Mouse (Mus musculus): ENCODE measurements at regions not wholly inside any gene's neighbourhood (a gene's known extent, or its start where the extent isn't known, plus 50 kb on each side); places are given as distances from the start of the nearest gene placed in this dataset.
A peak's percentile ranks its signal among the peaks of the same experiment; 100 is the strongest.

DNA sequence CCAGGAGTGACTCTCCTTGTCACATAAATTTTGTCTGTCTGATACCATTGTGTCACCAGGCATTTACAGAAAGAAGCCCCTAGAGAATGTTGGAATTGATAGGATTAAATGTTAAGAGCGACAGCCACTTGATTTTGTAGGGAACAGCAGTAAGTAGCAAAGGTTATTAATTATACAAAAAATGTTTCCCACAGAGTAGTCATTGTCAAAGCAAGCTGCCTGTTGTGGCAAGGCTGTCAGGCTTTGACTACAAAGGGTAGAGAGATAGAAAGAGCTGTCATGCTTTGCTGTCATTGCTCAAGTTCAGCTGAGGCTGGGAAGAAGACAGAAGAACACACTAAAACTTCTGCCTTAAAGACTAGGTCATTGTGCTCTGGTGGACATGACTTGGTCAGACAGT lies 193.8 kb downstream of the Gm7361 start:
- H3K4me1 ChIP-seq (replicated peaks; ENCODE audit: control insufficient read depth, insufficient read depth, low read length), result no peaks in the 10 kb centered on the region
- no peak overlapping the region for H3K27ac ChIP-seq (ENCODE audit: low read depth, low read length)
- ATAC-seq (replicated peaks; ENCODE audit: low FRiP score) (no peak), DNase-seq (ENCODE audit: low spot score) (no peak)
- no peak overlapping the region for H3K4me3 ChIP-seq (ENCODE audit: low read depth, low read length)
- H3K9ac ChIP-seq (ENCODE audit: low read length), result no peak overlapping the region
- no peaks in the 10 kb centered on the region for H3K36me3 ChIP-seq (ENCODE audit: control insufficient read depth, insufficient read depth, low read length)
- H3K4me2 ChIP-seq (ENCODE audit: low read depth, low read length, severe bottlenecking), result no peak overlapping the region
- no peaks in the 10 kb centered on the region for H3K9me3 ChIP-seq (ENCODE audit: control insufficient read depth, low read length)
- 51% methylated on average over 1 of the region's 1 CpGs for WGBS
- H3K27me3 ChIP-seq (ENCODE audit: control insufficient read depth, insufficient read depth, low read length), result no peaks in the 10 kb centered on the region

DNA sequence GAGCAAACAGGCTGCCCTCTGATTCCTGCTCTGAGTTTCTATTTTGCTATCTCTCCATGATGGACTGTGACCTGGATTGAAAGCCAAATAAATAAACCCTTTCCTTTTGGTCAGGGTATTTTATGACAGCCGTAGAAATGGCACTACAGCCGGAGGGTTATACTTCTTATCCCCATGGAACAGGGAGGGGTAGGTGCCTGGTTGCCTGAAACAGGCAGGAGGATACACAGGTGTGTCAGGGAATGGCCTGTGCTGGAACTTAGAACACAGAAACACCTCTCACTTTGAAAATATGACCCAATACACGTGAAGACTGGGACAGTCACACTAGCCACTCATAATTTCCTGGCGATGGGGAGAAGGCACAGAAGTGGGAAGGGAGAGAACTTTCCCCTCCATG lies 200.1 kb downstream of the Gm7361 start:
- H3K9me3 ChIP-seq (ENCODE audit: control insufficient read depth, low read length), result no peaks in the 10 kb centered on the region
- H3K36me3 ChIP-seq (ENCODE audit: control insufficient read depth, insufficient read depth, low read length), result no peaks in the 10 kb centered on the region

DNA sequence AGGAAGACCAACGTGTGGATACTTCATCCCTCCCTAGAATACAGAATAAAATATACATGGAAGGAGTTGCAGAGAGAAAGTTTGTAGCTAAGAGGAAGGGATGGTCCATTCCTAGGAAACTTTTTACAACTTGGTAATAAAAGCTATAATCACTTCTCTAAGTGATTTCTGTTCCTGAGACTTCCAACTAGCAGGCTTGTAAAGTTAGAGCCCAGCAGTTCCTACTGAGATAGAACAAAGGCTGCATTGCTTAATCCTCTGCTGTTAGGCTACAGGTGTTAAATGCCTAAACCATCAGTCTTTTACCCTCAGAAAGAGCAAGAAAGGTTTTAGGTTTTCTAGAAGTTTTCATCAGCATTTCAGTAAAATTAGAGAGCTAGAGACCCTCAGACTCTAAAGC lies 209.2 kb downstream of the Gm7361 start:
- no peak overlapping the region for H3K4me2 ChIP-seq (ENCODE audit: low read depth, low read length, severe bottlenecking)
- no peak overlapping the region for H3K9ac ChIP-seq (ENCODE audit: low read length)
- DNase-seq (ENCODE audit: low spot score) (no peak), ATAC-seq (replicated peaks; ENCODE audit: low FRiP score) (no peak)
- no peaks in the 10 kb centered on the region for H3K27me3 ChIP-seq (ENCODE audit: control insufficient read depth, insufficient read depth, low read length)
- no peak overlapping the region for H3K27ac ChIP-seq (ENCODE audit: low read depth, low read length)
- no peaks in the 10 kb centered on the region for H3K9me3 ChIP-seq (ENCODE audit: control insufficient read depth, low read length)
- H3K36me3 ChIP-seq (ENCODE audit: control insufficient read depth, insufficient read depth, low read length), result no peaks in the 10 kb centered on the region
- H3K4me1 ChIP-seq (replicated peaks; ENCODE audit: control insufficient read depth, insufficient read depth, low read length), result no peaks in the 10 kb centered on the region
- 61% methylated on average over 1 of the region's 1 CpGs for WGBS
- H3K4me3 ChIP-seq (ENCODE audit: low read depth, low read length), result no peak overlapping the region

More for the DNA sequence above, 200.1 kb downstream of the Gm7361 start:
- H3K27ac ChIP-seq (ENCODE audit: low read depth, low read length), result no peak overlapping the region
- ATAC-seq (replicated peaks; ENCODE audit: low FRiP score) (no peak), DNase-seq (ENCODE audit: low spot score) (no peak)
- no peak overlapping the region for H3K4me2 ChIP-seq (ENCODE audit: low read depth, low read length, severe bottlenecking)
- WGBS, result 92% methylated on average over 4 of the region's 4 CpGs
- no peak overlapping the region for H3K9ac ChIP-seq (ENCODE audit: low read length)
- H3K27me3 ChIP-seq (ENCODE audit: control insufficient read depth, insufficient read depth, low read length), result no peaks in the 10 kb centered on the region
- no peaks in the 10 kb centered on the region for H3K4me1 ChIP-seq (replicated peaks; ENCODE audit: control insufficient read depth, insufficient read depth, low read length)
- H3K4me3 ChIP-seq (ENCODE audit: low read depth, low read length), result no peak overlapping the region

DNA sequence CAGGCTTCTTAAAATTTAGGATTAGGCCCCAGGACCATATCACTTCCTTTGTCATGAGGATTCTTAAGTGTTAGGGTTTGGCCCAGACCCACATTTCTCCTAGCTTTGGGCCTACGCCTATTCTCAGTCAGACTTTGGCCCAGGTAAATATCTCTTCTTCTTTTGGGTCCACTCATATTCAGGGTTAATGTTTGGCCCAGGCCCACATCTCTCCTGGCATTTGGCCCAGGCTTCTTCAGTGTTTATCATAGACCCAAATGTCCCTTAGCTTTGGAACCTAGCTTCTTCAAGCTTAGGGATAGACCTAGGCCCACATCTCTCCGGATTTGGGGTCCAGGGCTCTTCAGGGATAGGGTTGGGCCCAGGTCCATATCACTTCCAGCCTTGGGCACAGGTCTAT lies 228.2 kb downstream of the Gm7361 start:
- no peaks in the 10 kb centered on the region for H3K36me3 ChIP-seq (ENCODE audit: control insufficient read depth, insufficient read depth, low read length)
- H3K27ac ChIP-seq (ENCODE audit: low read depth, low read length), result no peak overlapping the region
- no peaks in the 10 kb centered on the region for H3K4me1 ChIP-seq (replicated peaks; ENCODE audit: control insufficient read depth, insufficient read depth, low read length)
- H3K9me3 ChIP-seq (ENCODE audit: control insufficient read depth, low read length), result no peaks in the 10 kb centered on the region
- no peak for ATAC-seq (replicated peaks; ENCODE audit: low FRiP score)
- WGBS, result 82% methylated on average over 2 of the region's 2 CpGs
- H3K27me3 ChIP-seq (ENCODE audit: control insufficient read depth, insufficient read depth, low read length), result no peaks in the 10 kb centered on the region
- no peak overlapping the region for H3K4me3 ChIP-seq (ENCODE audit: low read depth, low read length)
- no peak overlapping the region for H3K9ac ChIP-seq (ENCODE audit: low read length)
- no peak overlapping the region for H3K4me2 ChIP-seq (ENCODE audit: low read depth, low read length, severe bottlenecking)
- DNase-seq (ENCODE audit: low spot score), result no peak

GRCm38 (mm10) chr5:26494003-26494402 lies 236.5 kb downstream of the Gm7361 start:
- Histone ChIP-seq H3K27me3 (ENCODE audit: control insufficient read depth, insufficient read depth, low read length) (no peaks in the 10 kb centered on the region), H3K4me1 (replicated peaks; ENCODE audit: control insufficient read depth, insufficient read depth, low read length) (no peaks in the 10 kb centered on the region), H3K27ac (ENCODE audit: low read depth, low read length) (no peak overlapping the region), H3K4me3 (ENCODE audit: low read depth, low read length) (no peak overlapping the region), H3K36me3 (ENCODE audit: control insufficient read depth, insufficient read depth, low read length) (no peaks in the 10 kb centered on the region), H3K9ac (ENCODE audit: low read length) (no peak overlapping the region), H3K4me2 (ENCODE audit: low read depth, low read length, severe bottlenecking) (no peak overlapping the region), H3K9me3 (ENCODE audit: control insufficient read depth, low read length) (no peaks in the 10 kb centered on the region)
- no peak for DNase-seq (ENCODE audit: low spot score)
- no peak for ATAC-seq (replicated peaks; ENCODE audit: low FRiP score)
- WGBS, result 84% methylated on average over 2 of the region's 2 CpGs

DNA sequence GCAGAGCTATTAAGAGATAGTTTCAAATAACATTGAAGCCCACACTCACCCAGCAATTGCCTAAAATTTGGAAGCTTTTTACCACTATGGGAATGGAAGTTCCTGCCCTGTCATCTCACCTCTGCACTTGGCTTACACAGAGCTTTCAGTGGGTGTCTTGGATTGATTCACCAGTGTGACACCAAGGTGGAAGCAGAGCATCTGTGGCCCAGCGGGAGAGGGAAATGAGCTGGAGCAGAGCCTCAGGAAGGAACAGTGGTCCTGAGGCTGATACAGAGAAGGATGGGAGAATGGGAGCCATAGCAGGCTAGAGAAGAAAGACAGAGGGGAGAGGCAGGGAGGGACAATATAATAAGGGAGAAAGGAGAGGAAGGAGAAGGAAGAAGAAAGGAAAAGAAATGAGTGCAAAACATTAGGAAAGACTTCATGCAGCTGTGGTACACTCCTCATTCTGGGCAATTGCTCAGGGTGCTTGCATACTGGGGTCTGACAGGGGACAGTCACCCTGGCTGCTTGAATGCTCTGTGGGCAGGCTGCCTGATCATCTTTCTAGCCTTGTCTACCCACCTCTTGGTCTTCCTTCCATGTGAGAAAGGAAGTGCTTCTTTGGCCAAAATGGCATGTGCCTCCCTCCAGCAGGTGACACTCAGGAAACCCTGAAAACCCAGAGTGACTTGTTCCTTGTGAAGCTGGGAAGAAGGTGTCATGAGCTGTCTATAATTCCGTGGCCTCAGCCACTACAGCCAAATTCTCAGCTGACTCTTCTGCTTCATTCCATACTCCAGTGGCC lies 240.3 kb downstream of the Gm7361 start:
- Histone ChIP-seq H3K36me3 (ENCODE audit: control insufficient read depth, insufficient read depth, low read length) (no peaks in the 10 kb centered on the region), H3K27me3 (ENCODE audit: control insufficient read depth, insufficient read depth, low read length) (no peaks in the 10 kb centered on the region), H3K9me3 (ENCODE audit: control insufficient read depth, low read length) (no peaks in the 10 kb centered on the region), H3K27ac (ENCODE audit: low read depth, low read length) (no peak overlapping the region), H3K4me2 (ENCODE audit: low read depth, low read length, severe bottlenecking) (no peak overlapping the region), H3K4me1 (replicated peaks; ENCODE audit: control insufficient read depth, insufficient read depth, low read length) (no peaks in the 10 kb centered on the region), H3K4me3 (ENCODE audit: low read depth, low read length) (no peak overlapping the region), H3K9ac (ENCODE audit: low read length) (no peak overlapping the region)
- ATAC-seq (replicated peaks; ENCODE audit: low FRiP score) (no peak), DNase-seq (ENCODE audit: low spot score) (no peak)
- 81% methylated on average over 2 of the region's 2 CpGs for WGBS

GRCm38 (mm10) chr5:26509525-26510168 lies 252.2 kb downstream of the Gm7361 start:
- no peak overlapping the region for H3K9ac ChIP-seq (ENCODE audit: low read length)
- H3K9me3 ChIP-seq (ENCODE audit: control insufficient read depth, low read length), result no peaks in the 10 kb centered on the region
- H3K4me1 ChIP-seq (replicated peaks; ENCODE audit: control insufficient read depth, insufficient read depth, low read length), result no peaks in the 10 kb centered on the region
- peak; percentile 2 for DNase-seq (ENCODE audit: low spot score)
- H3K36me3 ChIP-seq (ENCODE audit: control insufficient read depth, insufficient read depth, low read length), result no peaks in the 10 kb centered on the region
- no peak overlapping the region for H3K4me3 ChIP-seq (ENCODE audit: low read depth, low read length)
- no peak overlapping the region for H3K4me2 ChIP-seq (ENCODE audit: low read depth, low read length, severe bottlenecking)
- H3K27ac ChIP-seq (ENCODE audit: low read depth, low read length), result no peak overlapping the region
- 73% methylated on average over 1 of the region's 1 CpGs for WGBS
- no peak for ATAC-seq (replicated peaks; ENCODE audit: low FRiP score)
- no peaks in the 10 kb centered on the region for H3K27me3 ChIP-seq (ENCODE audit: control insufficient read depth, insufficient read depth, low read length)

GRCm38 (mm10) chr5:26513039-26513955 lies 255.8 kb downstream of the Gm7361 start:
- no peaks in the 10 kb centered on the region for H3K27me3 ChIP-seq (ENCODE audit: control insufficient read depth, insufficient read depth, low read length)
- H3K4me3 ChIP-seq (ENCODE audit: low read depth, low read length), result no peak overlapping the region
- H3K4me2 ChIP-seq (ENCODE audit: low read depth, low read length, severe bottlenecking), result no peak overlapping the region
- DNase-seq (ENCODE audit: low spot score) (peak; percentile 30), ATAC-seq (replicated peaks; ENCODE audit: low FRiP score) (no peak; the same call in 1 of the 2 replicates)
- H3K27ac ChIP-seq (ENCODE audit: low read depth, low read length), result no peak overlapping the region
- H3K9ac ChIP-seq (ENCODE audit: low read length), result no peak overlapping the region
- no peaks in the 10 kb centered on the region for H3K36me3 ChIP-seq (ENCODE audit: control insufficient read depth, insufficient read depth, low read length)
- 52% methylated on average over 5 of the region's 5 CpGs for WGBS
- no peaks in the 10 kb centered on the region for H3K9me3 ChIP-seq (ENCODE audit: control insufficient read depth, low read length)
- H3K4me1 ChIP-seq (replicated peaks; ENCODE audit: control insufficient read depth, insufficient read depth, low read length), result no peaks in the 10 kb centered on the region

Data from forebrain, embryonic 11.5 days (tissue).